Comparison of ENCODE assay signal across 10 mouse cellular contexts in genomic region chr4:101254606-101255349, GRCm38 (mm10). TPM values are rescaled to one million over a fixed set of nuclear protein-coding genes. Genes with fewer than 3 reads are reported as not detected.
DNase-seq lines count a peak whose midpoint lies in the region; ATAC-seq and TF ChIP-seq lines count a peak whose summit lies in the region.
"Had no signal": no experiment of that assay in that cellular context is flagged by ENCODE, and none has a peak within 500 bp of the region (broad histone marks: within the 10 kb centered on the region; RNA-seq: fewer than 3 reads in every experiment).

No protein-coding gene starts in this region.

- H3K27ac ChIP-seq in embryonic facial prominence, embryonic 15.5 days (replicated peaks), result 0 out of 2 replicates have a peak overlapping the region, but pooled peaks have one; percentile 12
- no peak overlapping the region for H3K27ac ChIP-seq in embryonic facial prominence, embryonic 10.5 days (replicated peaks)
- H3K27ac ChIP-seq in spleen, adult 2 months (ENCODE audit: insufficient read depth, low read length), result peak overlapping the region; percentile 80
- H3K27ac ChIP-seq in liver, embryonic 12.5 days, result peak overlapping the region; percentile 51
- H3K27ac ChIP-seq in small intestine, adult 2 months (ENCODE audit: insufficient read depth, low read depth, low read length), result peak overlapping the region; percentile 62
- H3K27ac ChIP-seq in midbrain, embryonic 13.5 days, result no peak overlapping the region

- no peak overlapping the region for H3K4me3 ChIP-seq in embryonic facial prominence, embryonic 15.5 days (replicated peaks)
- H3K4me3 ChIP-seq in embryonic facial prominence, embryonic 10.5 days, result no peak overlapping the region
- peak overlapping the region; percentile 1; the same call in 1 of the 2 replicates for H3K4me3 ChIP-seq in spleen, adult 2 months (ENCODE audit: extremely low read depth, insufficient read depth, insufficient read length)
- no peak overlapping the region for H3K4me3 ChIP-seq in liver, embryonic 12.5 days
- H3K4me3 ChIP-seq in small intestine, adult 2 months (ENCODE audit: low read depth, low read length), result no peak overlapping the region
- no peak overlapping the region for H3K4me3 ChIP-seq in midbrain, embryonic 13.5 days (replicated peaks)

- no peak overlapping the region for H3K4me2 ChIP-seq in embryonic facial prominence, embryonic 15.5 days (replicated peaks)
- peak overlapping the region; percentile 43 for H3K4me2 ChIP-seq in liver, embryonic 12.5 days
- no peak overlapping the region for H3K4me2 ChIP-seq in midbrain, embryonic 13.5 days (replicated peaks)

- DNase-seq in embryonic facial prominence, embryonic 10.5 days (ENCODE audit: low spot score), result no peak
- DNase-seq in spleen, adult 2 months (ENCODE audit: low read depth in 1 of 2, low spot score in 2 of 2), result peak; percentile 28 to 37
- no peak for DNase-seq in spleen, postnatal 14 days (ENCODE audit: low spot score in 2 of 2)
- no peak for DNase-seq in adrenal gland, postnatal 14 days
- DNase-seq: cerebellum, postnatal 36 days; gastrocnemius, postnatal 10 days had no signal

- H3K36me3 ChIP-seq in embryonic facial prominence, embryonic 15.5 days, result no peaks in the 10 kb centered on the region
- no peaks in the 10 kb centered on the region for H3K36me3 ChIP-seq in embryonic facial prominence, embryonic 10.5 days (replicated peaks)
- H3K36me3 ChIP-seq in spleen, adult 2 months (ENCODE audit: control insufficient read depth, insufficient read depth, low read length), result no peaks in the 10 kb centered on the region
- no peaks in the 10 kb centered on the region; the same call in 1 of the 2 replicates for H3K36me3 ChIP-seq in liver, embryonic 12.5 days
- peaks cover 2% of the 10 kb centered on the region; the same call in 1 of the 2 replicates for H3K36me3 ChIP-seq in small intestine, adult 2 months (ENCODE audit: control insufficient read depth, insufficient read depth, low read length)
- no peaks in the 10 kb centered on the region for H3K36me3 ChIP-seq in midbrain, embryonic 13.5 days

- H3K9ac ChIP-seq in embryonic facial prominence, embryonic 15.5 days, result no peak overlapping the region
- peak overlapping the region; percentile 31 for H3K9ac ChIP-seq in liver, embryonic 12.5 days
- H3K9ac ChIP-seq in midbrain, embryonic 13.5 days (replicated peaks), result no peak overlapping the region

- WGBS in embryonic facial prominence, embryonic 15.5 days, result 67% methylated on average over 8 of the region's 8 CpGs
- 84% methylated on average over 8 of the region's 8 CpGs for WGBS in embryonic facial prominence, embryonic 10.5 days
- WGBS in spleen, adult 2 months, result 13% methylated on average over 8 of the region's 8 CpGs
- WGBS in liver, embryonic 12.5 days (ENCODE audit: insufficient replicate concordance), result 32% methylated on average over 8 of the region's 8 CpGs
- 74% methylated on average over 8 of the region's 8 CpGs for WGBS in small intestine, adult 2 months
- WGBS in midbrain, embryonic 13.5 days, result 89% methylated on average over 8 of the region's 8 CpGs

- no peak for TF ChIP-seq CTCF in spleen, adult 2 months (IDR thresholded peaks at IDR 0.05; ENCODE audit: extremely low read depth, insufficient read depth, insufficient read length, insufficient replicate concordance)
- no peak for TF ChIP-seq CTCF in small intestine, adult 2 months (IDR thresholded peaks at IDR 0.05; ENCODE audit: extremely low read depth, insufficient read length, insufficient replicate concordance, low read depth, low read length)

- H3K9me3 ChIP-seq in embryonic facial prominence, embryonic 15.5 days (replicated peaks), result no peaks in the 10 kb centered on the region
- no peaks in the 10 kb centered on the region for H3K9me3 ChIP-seq in embryonic facial prominence, embryonic 10.5 days
- no peaks in the 10 kb centered on the region for H3K9me3 ChIP-seq in liver, embryonic 12.5 days (replicated peaks)
- H3K9me3 ChIP-seq in midbrain, embryonic 13.5 days, result no peaks in the 10 kb centered on the region

- peaks cover 9% of the 10 kb centered on the region for H3K4me1 ChIP-seq in embryonic facial prominence, embryonic 15.5 days
- peaks cover 21% of the 10 kb centered on the region for H3K4me1 ChIP-seq in embryonic facial prominence, embryonic 10.5 days
- H3K4me1 ChIP-seq in spleen, adult 2 months (ENCODE audit: control insufficient read depth, insufficient read depth, insufficient read length), result peaks cover 42% of the 10 kb centered on the region
- H3K4me1 ChIP-seq in liver, embryonic 12.5 days, result peaks cover 85% of the 10 kb centered on the region
- H3K4me1 ChIP-seq in small intestine, adult 2 months (ENCODE audit: control insufficient read depth, insufficient read depth, insufficient read length, low read length), result peaks cover 15% of the 10 kb centered on the region
- H3K4me1 ChIP-seq in midbrain, embryonic 13.5 days (replicated peaks), result no peaks in the 10 kb centered on the region

- TF ChIP-seq POLR2A in spleen, adult 2 months (IDR thresholded peaks at IDR 0.05; ENCODE audit: low read depth, low read length), result no peak
- no peak for TF ChIP-seq POLR2A in small intestine, adult 2 months (IDR thresholded peaks at IDR 0.05; ENCODE audit: low read depth, low read length)

- no peak for ATAC-seq in embryonic facial prominence, embryonic 15.5 days (ENCODE audit: insufficient number of reproducible peaks, low FRiP score, low TSS enrichment, low read depth)
- ATAC-seq in liver, embryonic 12.5 days, result no peak
- ATAC-seq in midbrain, embryonic 13.5 days, result no peak

- no peaks in the 10 kb centered on the region for H3K27me3 ChIP-seq in embryonic facial prominence, embryonic 15.5 days
- no peaks in the 10 kb centered on the region for H3K27me3 ChIP-seq in embryonic facial prominence, embryonic 10.5 days (replicated peaks; ENCODE audit: low read depth, poor library complexity, severe bottlenecking)
- H3K27me3 ChIP-seq in spleen, adult 2 months (ENCODE audit: control insufficient read depth, insufficient read depth, low read length), result no peaks in the 10 kb centered on the region
- H3K27me3 ChIP-seq in liver, embryonic 12.5 days (replicated peaks), result no peaks in the 10 kb centered on the region
- H3K27me3 ChIP-seq in small intestine, adult 2 months (ENCODE audit: control insufficient read depth, insufficient read depth, low read length), result no peaks in the 10 kb centered on the region
- no peaks in the 10 kb centered on the region for H3K27me3 ChIP-seq in midbrain, embryonic 13.5 days

RNA-seq across cellular contexts. Expression of gene Jak1, which starts 10.3 kb away (rescaled TPM):
- polyA plus RNA-seq in embryonic facial prominence, embryonic 15.5 days (2015; fragmentation: Nextera tagmentation; extraction: Ambion mirVana), result 80.2 and 81.4 TPM in 2 replicates
- polyA plus RNA-seq in embryonic facial prominence, embryonic 10.5 days (2016; fragmentation: Nextera tagmentation; extraction: Ambion mirVana), result 47.6 and 49.0 TPM in 2 replicates
- 63.9 and 69.0 TPM in 2 replicates for polyA plus RNA-seq in spleen, adult 2 months (2012; rRNA removed)
- polyA plus RNA-seq in liver, embryonic 12.5 days (2016; fragmentation: Nextera tagmentation; extraction: Ambion mirVana), result 59.7 and 61.2 TPM in 2 replicates
- 10.9 and 19.6 TPM in 2 replicates for polyA plus RNA-seq in small intestine, adult 2 months (2012; rRNA removed)
- polyA plus RNA-seq in midbrain, embryonic 13.5 days (2015; fragmentation: Nextera tagmentation; extraction: Ambion mirVana), result 47.9 TPM in 2 replicates
- 116 and 125 TPM in 2 replicates for total RNA-seq in adrenal gland, postnatal 14 days (2021)

Comparison
In these comparisons a context has a peak if more than half of its experiments do, and no peak if none do; other contexts are left out.
1. H3K27ac ChIP-seq: peak in embryonic facial prominence, embryonic 15.5 days (single experiment), spleen, adult 2 months (single experiment), liver, embryonic 12.5 days (single experiment) and small intestine, adult 2 months (single experiment); none in embryonic facial prominence, embryonic 10.5 days (single experiment) and midbrain, embryonic 13.5 days (single experiment).
2. DNase-seq: peak in spleen, adult 2 months (2 of 2); none in embryonic facial prominence, embryonic 10.5 days (single experiment), spleen, postnatal 14 days (0 of 2) and adrenal gland, postnatal 14 days (single experiment).